Mouse (Mus musculus) ES-Bruce4 (cell line): ENCODE measurements around the gene Bsn. TPM values are rescaled to one million over a fixed set of nuclear protein-coding genes. Genes with fewer than 3 reads are reported as not detected.
A peak's percentile ranks its signal among the peaks of the same experiment; 100 is the strongest.

Source experiments
- H3K27ac ChIP-seq: 2 replicates; pipeline ENCODE4 v1.5.1; 2012; ENCODE audit warnings: low read length, inconsistent platforms; ENCODE audit not compliant: insufficient read depth
- H3K27me3 ChIP-seq: 2 replicates; pipeline ENCODE4 v1.6.1; 2012; ENCODE audit warnings: mild to moderate bottlenecking, low read length, inconsistent platforms; ENCODE audit not compliant: control insufficient read depth, poor library complexity, insufficient read depth, severe bottlenecking
- H3K36me3 ChIP-seq: 2 replicates; pipeline ENCODE4 v1.6.1; 2012; ENCODE audit warnings: inconsistent platforms, mild to moderate bottlenecking, low read length, moderate library complexity; ENCODE audit not compliant: control insufficient read depth, poor library complexity, insufficient read depth, severe bottlenecking
- H3K4me1 ChIP-seq: one replicate; pipeline ENCODE4 v1.8.1; 2011; ENCODE audit warnings: low read length; ENCODE audit not compliant: control insufficient read depth, insufficient read depth
- H3K4me3 ChIP-seq: 2 replicates; pipeline ENCODE4 v1.5.1; 2011; ENCODE audit warnings: low read depth, mild to moderate bottlenecking, low read length
- H3K9ac ChIP-seq: 2 replicates; pipeline ENCODE4 v1.6.1; 2012; ENCODE audit warnings: low read depth, mild to moderate bottlenecking, inconsistent platforms; ENCODE audit not compliant: poor library complexity, severe bottlenecking
- H3K9me3 ChIP-seq: replicated peaks from 2 replicates; pipeline ENCODE4 v1.6.1; 2012; ENCODE audit warnings: mild to moderate bottlenecking, low read length, inconsistent platforms; ENCODE audit not compliant: control insufficient read depth, poor library complexity, insufficient read depth, severe bottlenecking
- CTCF ChIP-seq: IDR thresholded peaks from one replicate; pipeline ENCODE4 v1.8.1; 2011; ENCODE audit warnings: low read depth, low read length
- EP300 ChIP-seq: IDR thresholded peaks from 2 replicates; pipeline ENCODE4 v1.6.1; 2011; ENCODE audit warnings: low read depth, low read length; ENCODE audit not compliant: insufficient read depth
- POLR2A ChIP-seq: IDR thresholded peaks from one replicate; pipeline ENCODE4 v1.8.1; 2011; ENCODE audit warnings: low read length; ENCODE audit not compliant: insufficient read depth
- polyA plus RNA-seq: library from polyadenylated mRNA; stranded (reverse); fragments of >200 nt; gene quantifications from 2 replicates; pipeline ENCODE4 v1.2.4, GENCODE M21; 2011; ENCODE audit warnings: low read depth; ENCODE audit not compliant: missing spikeins, insufficient read depth, insufficient read length

Gene Bsn
- polyA plus RNA-seq, 1 experiment = 0.43 TPM

DNA sequence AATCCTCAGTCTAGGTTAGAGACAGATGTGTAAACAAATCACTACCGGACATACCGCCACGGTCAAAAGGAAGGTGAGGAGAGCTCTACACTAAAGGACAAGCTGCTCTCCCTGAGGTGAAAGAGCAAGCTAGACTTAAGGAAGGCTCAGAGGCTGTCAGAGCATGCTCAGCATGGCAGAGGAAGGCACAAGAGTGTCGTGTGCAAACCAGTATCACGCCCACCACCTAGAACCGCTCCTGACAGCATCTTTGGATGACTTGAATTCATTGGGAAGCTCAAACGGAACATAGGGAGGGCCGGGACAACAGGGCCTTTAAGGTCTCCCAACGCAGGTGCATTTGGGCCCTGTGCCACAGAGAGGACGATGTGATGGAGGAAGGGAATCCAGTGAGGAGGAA is 48.8 kb downstream of the Bsn start:
- no peaks in the 10 kb centered on the region for H3K27me3 ChIP-seq
- H3K9ac ChIP-seq = no peak overlapping the region
- no peak overlapping the region for H3K27ac ChIP-seq
- TF ChIP-seq POLR2A = no peak
- H3K4me1 ChIP-seq = peaks cover 2% of the 10 kb centered on the region
- no peaks in the 10 kb centered on the region for H3K36me3 ChIP-seq
- H3K9me3 ChIP-seq = no peaks in the 10 kb centered on the region
- no peak overlapping the region for H3K4me3 ChIP-seq

DNA sequence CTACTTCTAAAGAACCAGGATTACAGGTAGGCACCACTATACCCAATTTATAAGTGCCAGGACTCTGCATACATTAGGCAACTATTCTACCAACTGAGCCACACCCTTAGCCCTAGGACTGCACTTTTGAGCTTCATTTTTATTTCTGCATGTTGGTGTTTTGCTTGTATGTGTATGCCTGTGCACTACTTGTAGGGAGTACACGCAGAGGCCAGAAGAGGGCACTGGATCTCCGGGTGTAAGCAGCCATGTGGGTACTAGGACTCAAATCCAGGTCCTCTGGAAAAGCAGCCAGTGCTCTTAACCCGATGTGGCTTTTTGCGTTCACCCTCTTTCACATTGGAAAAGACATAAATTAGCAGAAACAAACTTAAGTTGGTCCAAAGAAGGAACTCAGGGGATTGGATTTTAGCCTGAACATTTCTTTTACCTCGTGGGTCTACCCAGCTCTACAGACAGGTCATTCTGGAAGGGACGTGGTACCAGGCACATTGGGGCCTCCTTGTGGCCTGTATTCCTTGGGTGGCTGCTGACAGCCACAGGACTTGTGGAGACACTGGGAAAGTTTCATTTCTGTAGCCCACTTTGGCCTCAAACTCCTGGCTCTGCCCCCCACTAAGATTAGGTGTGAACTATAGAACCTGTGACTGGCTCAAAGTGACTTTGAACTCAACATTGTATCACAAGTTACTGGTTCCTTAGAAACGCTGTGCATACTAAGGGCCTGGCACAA is 50.1 kb downstream of the Bsn start:
- H3K9ac ChIP-seq = no peak overlapping the region

DNA sequence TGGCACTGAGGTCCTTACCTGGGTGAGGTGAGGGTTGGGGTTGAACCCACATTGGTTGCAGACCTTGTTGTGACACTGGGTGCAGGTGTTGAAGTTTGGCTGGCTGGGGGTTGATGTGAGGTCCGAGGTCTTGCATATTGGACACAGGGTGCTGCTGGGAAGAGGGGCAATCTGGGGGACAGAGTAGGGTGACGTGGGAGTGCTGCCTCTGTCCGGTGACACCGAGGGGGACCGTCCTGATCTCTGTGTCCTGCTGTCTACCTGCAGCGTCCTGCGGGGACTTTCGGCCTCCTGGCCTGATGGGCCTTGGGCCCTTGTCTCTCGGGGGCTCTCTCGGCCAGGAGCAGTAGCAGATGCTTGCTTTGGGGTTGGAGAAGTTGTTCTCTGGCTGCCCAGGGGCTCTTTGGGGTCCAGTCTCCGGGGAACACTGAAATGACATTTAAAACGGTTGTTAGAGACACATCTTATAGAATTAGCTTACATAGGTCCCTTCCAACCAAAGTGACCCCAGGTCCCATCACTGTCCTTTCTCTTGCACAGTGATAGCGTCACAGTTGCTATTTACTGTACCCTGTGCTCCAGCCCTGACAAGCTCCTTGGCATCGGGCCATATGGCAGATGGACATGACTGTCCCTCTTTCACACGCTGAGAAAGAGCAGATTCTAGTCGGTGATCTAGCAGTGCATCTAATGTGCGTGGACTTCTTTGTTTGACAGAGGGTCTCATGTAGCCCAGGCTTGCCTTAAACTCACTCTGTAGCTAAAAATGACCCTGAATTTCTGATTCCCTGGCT is 50.8 kb downstream of the Bsn start:
- H3K9me3 ChIP-seq = no peaks in the 10 kb centered on the region
- H3K4me3 ChIP-seq = no peak overlapping the region
- TF ChIP-seq POLR2A (no peak), CTCF (no peak), EP300 (no peak)
- no peaks in the 10 kb centered on the region for H3K36me3 ChIP-seq
- no peaks in the 10 kb centered on the region for H3K27me3 ChIP-seq
- H3K27ac ChIP-seq = no peak overlapping the region
- H3K4me1 ChIP-seq = no peaks in the 10 kb centered on the region
- no peak overlapping the region for H3K9ac ChIP-seq

More for the DNA sequence above, 50.1 kb downstream of the Bsn start:
- Histone ChIP-seq H3K4me1 (peaks cover 2% of the 10 kb centered on the region), H3K36me3 (no peaks in the 10 kb centered on the region), H3K4me3 (no peak overlapping the region), H3K9me3 (no peaks in the 10 kb centered on the region), H3K27me3 (no peaks in the 10 kb centered on the region), H3K27ac (no peak overlapping the region)
- TF ChIP-seq EP300 (no peak), POLR2A (no peak), CTCF (peak; percentile 58)

GRCm38 (mm10) chr9:108138118-108138517 is 52.1 kb downstream of the Bsn start:
- Histone ChIP-seq H3K9ac (no peak overlapping the region), H3K27me3 (no peaks in the 10 kb centered on the region), H3K27ac (no peak overlapping the region), H3K4me3 (no peak overlapping the region), H3K36me3 (no peaks in the 10 kb centered on the region), H3K4me1 (no peaks in the 10 kb centered on the region), H3K9me3 (no peaks in the 10 kb centered on the region)
- TF ChIP-seq POLR2A = no peak
- no peak for TF ChIP-seq CTCF
- TF ChIP-seq EP300 = no peak

GRCm38 (mm10) chr9:108137523-108137922 is 52.7 kb downstream of the Bsn start:
- Histone ChIP-seq H3K9ac (no peak overlapping the region), H3K27ac (no peak overlapping the region), H3K4me3 (no peak overlapping the region)

DNA sequence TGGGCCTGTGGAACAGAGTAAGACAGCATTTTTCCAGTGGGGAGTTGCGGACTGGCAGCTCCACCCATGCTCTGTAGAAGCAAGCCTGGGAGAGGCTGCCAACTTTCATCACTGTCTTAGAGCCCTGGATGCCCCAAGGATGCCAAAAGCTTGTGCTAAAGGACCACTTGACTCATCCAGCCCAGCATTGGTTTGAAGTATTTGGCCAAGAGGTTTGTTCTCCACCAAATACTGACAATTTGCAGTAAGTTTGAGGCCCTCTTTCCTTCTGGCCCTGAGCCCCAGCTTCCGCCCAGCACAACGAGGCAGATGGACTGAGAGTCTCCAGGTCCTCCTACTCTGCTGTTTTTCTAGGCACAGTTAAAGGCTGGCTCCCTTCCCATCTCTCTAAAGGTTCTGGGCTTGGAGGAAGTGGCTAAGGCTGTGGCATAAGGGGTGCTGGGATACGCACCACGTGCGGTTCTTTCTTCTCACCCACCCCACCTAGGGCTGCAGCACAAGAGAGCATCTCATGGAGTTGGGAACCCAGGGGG is 53.2 kb downstream of the Bsn start:
- H3K9ac ChIP-seq = no peak overlapping the region
- no peaks in the 10 kb centered on the region for H3K4me1 ChIP-seq
- TF ChIP-seq POLR2A (no peak), CTCF (no peak), EP300 (no peak)
- H3K36me3 ChIP-seq = no peaks in the 10 kb centered on the region
- H3K27ac ChIP-seq = no peak overlapping the region
- H3K27me3 ChIP-seq = no peaks in the 10 kb centered on the region
- H3K4me3 ChIP-seq = no peak overlapping the region
- no peaks in the 10 kb centered on the region for H3K9me3 ChIP-seq

More at GRCm38 (mm10) chr9:108137523-108137922, 52.7 kb downstream of the Bsn start:
- Histone ChIP-seq H3K36me3 (no peaks in the 10 kb centered on the region), H3K4me1 (no peaks in the 10 kb centered on the region), H3K9me3 (no peaks in the 10 kb centered on the region), H3K27me3 (no peaks in the 10 kb centered on the region)
- TF ChIP-seq POLR2A (no peak), CTCF (no peak), EP300 (no peak)
